Mouse (Mus musculus) lung, embryonic 16.5 days (tissue): Measurements from ENCODE around the gene Rbbp8nl. TPM values are rescaled to one million over a fixed set of nuclear protein-coding genes. Genes with fewer than 3 reads are reported as not detected.

Experiments used
- ATAC-seq: fragments of 200-750 bp; cut with Nextera tagmentation; 2 replicates; pipeline ENCODE4 v1.8.0; 2017; ENCODE audit warnings: low read depth, mild to moderate bottlenecking, moderate library complexity
- H3K27ac ChIP-seq: fragments of 300-500 bp; sonication (generic); 2 replicates; pipeline ENCODE4 v1.5.1; 2014; ENCODE audit warnings: mild to moderate bottlenecking, control low read depth, low read length
- H3K27me3 ChIP-seq: fragments of 300-500 bp; sonication (generic); 2 replicates; pipeline ENCODE4 v1.6.1; 2014; ENCODE audit warnings: low read depth, low read length, mixed read lengths; ENCODE audit not compliant: control insufficient read depth, insufficient read depth
- H3K36me3 ChIP-seq: fragments of 300-500 bp; sonication (generic); 2 replicates; pipeline ENCODE4 v1.6.1; 2014; ENCODE audit warnings: low read length; ENCODE audit not compliant: control insufficient read depth, insufficient read depth
- H3K4me1 ChIP-seq: fragments of 300-500 bp; sonication (generic); replicated peaks from 2 replicates; pipeline ENCODE4 v1.6.1; 2014; ENCODE audit warnings: low read length, mixed read lengths; ENCODE audit not compliant: control insufficient read depth, insufficient read depth
- H3K4me2 ChIP-seq: fragments of 300-500 bp; sonication (generic); 2 replicates; pipeline ENCODE4 v1.6.1; 2014; ENCODE audit warnings: low read depth, low read length, control low read depth
- H3K4me3 ChIP-seq: fragments of 300-500 bp; sonication (generic); 2 replicates; pipeline ENCODE4 v1.5.1; 2014; ENCODE audit warnings: mild to moderate bottlenecking, low read length, control low read depth
- H3K9ac ChIP-seq: fragments of 300-500 bp; sonication (generic); 2 replicates; pipeline ENCODE4 v1.6.1; 2014; ENCODE audit warnings: low read length, control low read depth
- H3K9me3 ChIP-seq: fragments of 300-500 bp; sonication (generic); 2 replicates; pipeline ENCODE4 v1.6.1; 2016; ENCODE audit warnings: low read length; ENCODE audit not compliant: control insufficient read depth
- WGBS: fragments of 180-500 bp; shearing (Covaris S2); extraction: QIAGEN DNeasy Blood & Tissue Kit; methylation state at CpG from one replicate; pipeline ENCODE4 v1.1.7; 2014; 5-methylcytosine and 5-hydroxymethylcytosine counted together
- polyA plus RNA-seq: library from polyadenylated mRNA; unstranded; fragments of >200 nt; fragmentation: Nextera tagmentation; extraction: Ambion mirVana; gene quantifications from 2 replicates; pipeline ENCODE4 v1.2.1, GENCODE M21; 2015

Gene Rbbp8nl
- polyA plus RNA-seq, 1 experiment from 2014 or later: 2.8 TPM

GRCm38 (mm10) chr2:180311147-180311546, 21.5 kb upstream of the Rbbp8nl start:
- Histone ChIP-seq H3K4me2 (no peak overlapping the region), H3K9ac (no peak overlapping the region), H3K9me3 (no peaks in the 10 kb centered on the region), H3K4me1 (peaks cover 2% of the 10 kb centered on the region; the same call in 1 of the 2 replicates), H3K27me3 (no peaks in the 10 kb centered on the region), H3K36me3 (no peaks in the 10 kb centered on the region), H3K4me3 (no peak overlapping the region), H3K27ac (no peak overlapping the region)
- 59% methylated on average over 4 of the region's 4 CpGs for WGBS
- no peak for ATAC-seq

- H3K27me3 ChIP-seq: no peaks in the 10 kb centered on the region
- no peak for ATAC-seq
- H3K36me3 ChIP-seq: no peaks in the 10 kb centered on the region
- no peak overlapping the region for H3K4me2 ChIP-seq
- WGBS: 20% methylated on average over 2 of the region's 2 CpGs
- H3K9me3 ChIP-seq: no peaks in the 10 kb centered on the region
- no peak overlapping the region for H3K9ac ChIP-seq
- H3K27ac ChIP-seq: peak overlapping the region; percentile 62
- H3K4me1 ChIP-seq: peaks cover 21% of the 10 kb centered on the region
- no peak overlapping the region for H3K4me3 ChIP-seq
Observed at GRCm38 (mm10) chr2:180307680-180308079, 18.0 kb upstream of the Rbbp8nl start.

- peak; percentile 86 for ATAC-seq
- peak overlapping the region; percentile 89 for H3K27ac ChIP-seq
- H3K27me3 ChIP-seq: no peaks in the 10 kb centered on the region
- 33% methylated on average over 8 of the region's 8 CpGs for WGBS
- no peak overlapping the region for H3K4me2 ChIP-seq
- no peak overlapping the region for H3K9ac ChIP-seq
- H3K4me1 ChIP-seq: peaks cover 21% of the 10 kb centered on the region
- H3K4me3 ChIP-seq: no peak overlapping the region
- no peaks in the 10 kb centered on the region for H3K36me3 ChIP-seq
- no peaks in the 10 kb centered on the region for H3K9me3 ChIP-seq
Observed at GRCm38 (mm10) chr2:180306423-180307168, 16.9 kb upstream of the Rbbp8nl start.

- Histone ChIP-seq H3K36me3 (no peaks in the 10 kb centered on the region), H3K4me3 (no peak overlapping the region), H3K27me3 (no peaks in the 10 kb centered on the region), H3K9me3 (no peaks in the 10 kb centered on the region), H3K4me2 (no peak overlapping the region), H3K4me1 (peaks cover 21% of the 10 kb centered on the region), H3K27ac (peak overlapping the region; percentile 89), H3K9ac (no peak overlapping the region)
- WGBS: 60% methylated on average over 2 of the region's 2 CpGs
- peak; percentile 9; the same call in 1 of the 2 replicates for ATAC-seq
Observed at GRCm38 (mm10) chr2:180306009-180306408, 16.3 kb upstream of the Rbbp8nl start.

GRCm38 (mm10) chr2:180305490-180305889, 15.8 kb upstream of the Rbbp8nl start:
- Histone ChIP-seq H3K4me2 (no peak overlapping the region), H3K27ac (peak overlapping the region; percentile 89), H3K36me3 (no peaks in the 10 kb centered on the region), H3K9me3 (no peaks in the 10 kb centered on the region), H3K4me1 (peaks cover 26% of the 10 kb centered on the region), H3K9ac (no peak overlapping the region), H3K27me3 (no peaks in the 10 kb centered on the region), H3K4me3 (no peak overlapping the region)
- ATAC-seq: no peak
- WGBS: 72% methylated on average over 3 of the region's 3 CpGs

GRCm38 (mm10) chr2:180304554-180304953, 14.9 kb upstream of the Rbbp8nl start:
- Histone ChIP-seq H3K27me3 (no peaks in the 10 kb centered on the region), H3K9ac (no peak overlapping the region), H3K4me1 (peaks cover 32% of the 10 kb centered on the region), H3K9me3 (no peaks in the 10 kb centered on the region), H3K36me3 (no peaks in the 10 kb centered on the region), H3K27ac (peak overlapping the region; percentile 89), H3K4me2 (no peak overlapping the region), H3K4me3 (no peak overlapping the region)
- ATAC-seq: no peak
- WGBS: 30% methylated on average over 4 of the region's 4 CpGs

GRCm38 (mm10) chr2:180303468-180303867, 13.8 kb upstream of the Rbbp8nl start:
- Histone ChIP-seq H3K4me3 (no peak overlapping the region), H3K4me1 (peaks cover 32% of the 10 kb centered on the region), H3K9me3 (no peaks in the 10 kb centered on the region), H3K27ac (peak overlapping the region; percentile 96), H3K27me3 (no peaks in the 10 kb centered on the region), H3K4me2 (no peak overlapping the region), H3K9ac (no peak overlapping the region), H3K36me3 (no peaks in the 10 kb centered on the region)
- 30% methylated on average over 12 of the region's 12 CpGs for WGBS
- ATAC-seq: peak; percentile 83

GRCm38 (mm10) chr2:180302201-180302600, 12.5 kb upstream of the Rbbp8nl start:
- peaks cover 32% of the 10 kb centered on the region for H3K4me1 ChIP-seq
- 79% methylated on average over 4 of the region's 4 CpGs for WGBS

DNA sequence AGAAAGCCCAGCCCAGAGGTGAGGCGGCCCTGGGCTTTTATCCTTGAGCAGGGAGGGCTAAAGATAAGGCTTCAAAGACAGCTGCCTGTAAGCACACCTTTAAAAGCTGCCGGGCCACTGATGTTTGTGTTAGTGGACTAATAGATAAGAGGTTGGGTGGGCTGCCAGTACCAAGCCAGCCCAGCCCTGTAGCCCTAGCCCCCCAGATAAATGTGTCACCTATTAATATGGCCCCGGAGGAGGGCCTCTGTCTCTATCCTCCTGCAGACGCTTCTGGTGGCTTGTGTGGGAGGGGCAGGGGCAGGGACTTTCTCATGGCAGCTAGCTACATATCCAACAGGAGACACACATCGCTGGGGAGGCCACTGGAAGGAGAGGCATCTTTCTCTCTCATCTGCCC, 11.1 kb upstream of the Rbbp8nl start:
- no peak overlapping the region for H3K4me2 ChIP-seq
- 0 out of 2 replicates have a peak overlapping the region, but pooled peaks have one; percentile 3 for H3K27ac ChIP-seq
- ATAC-seq: no peak
- WGBS: 14% methylated on average over 5 of the region's 5 CpGs
- no peaks in the 10 kb centered on the region for H3K36me3 ChIP-seq
- no peaks in the 10 kb centered on the region for H3K27me3 ChIP-seq
- no peak overlapping the region for H3K4me3 ChIP-seq
- peaks cover 28% of the 10 kb centered on the region for H3K4me1 ChIP-seq
- H3K9me3 ChIP-seq: no peaks in the 10 kb centered on the region
- no peak overlapping the region for H3K9ac ChIP-seq

More at GRCm38 (mm10) chr2:180302201-180302600, 12.5 kb upstream of the Rbbp8nl start:
- Histone ChIP-seq H3K4me3 (no peak overlapping the region), H3K27me3 (no peaks in the 10 kb centered on the region), H3K36me3 (no peaks in the 10 kb centered on the region), H3K27ac (0 out of 2 replicates have a peak overlapping the region, but pooled peaks have one; percentile 25), H3K9me3 (no peaks in the 10 kb centered on the region), H3K9ac (no peak overlapping the region), H3K4me2 (no peak overlapping the region)
- no peak for ATAC-seq
